Mouse (Mus musculus) layer of hippocampus, adult 9-10 months (tissue): ENCODE data around the gene Pde6d.
"Not testable (repeated sequence)": the region's sequence is repeated elsewhere in the genome, so short reads cannot be mapped to it uniquely, and the experiment has no call there.

ENCODE experiments used
- DNase-seq: peaks from one replicate; pipeline ENCODE4 v3.0.0; 2022; ENCODE audit warnings: low spot score

Gene Pde6d

GRCm38 (mm10) chr1:86526116-86526788 lies 56.2 kb downstream of the Pde6d start, which contains the start of gene Ptma:
Gene Ptma, plus strand, starts transcription at chr1:86526726.
- DNase-seq: peak; percentile 96

DNA sequence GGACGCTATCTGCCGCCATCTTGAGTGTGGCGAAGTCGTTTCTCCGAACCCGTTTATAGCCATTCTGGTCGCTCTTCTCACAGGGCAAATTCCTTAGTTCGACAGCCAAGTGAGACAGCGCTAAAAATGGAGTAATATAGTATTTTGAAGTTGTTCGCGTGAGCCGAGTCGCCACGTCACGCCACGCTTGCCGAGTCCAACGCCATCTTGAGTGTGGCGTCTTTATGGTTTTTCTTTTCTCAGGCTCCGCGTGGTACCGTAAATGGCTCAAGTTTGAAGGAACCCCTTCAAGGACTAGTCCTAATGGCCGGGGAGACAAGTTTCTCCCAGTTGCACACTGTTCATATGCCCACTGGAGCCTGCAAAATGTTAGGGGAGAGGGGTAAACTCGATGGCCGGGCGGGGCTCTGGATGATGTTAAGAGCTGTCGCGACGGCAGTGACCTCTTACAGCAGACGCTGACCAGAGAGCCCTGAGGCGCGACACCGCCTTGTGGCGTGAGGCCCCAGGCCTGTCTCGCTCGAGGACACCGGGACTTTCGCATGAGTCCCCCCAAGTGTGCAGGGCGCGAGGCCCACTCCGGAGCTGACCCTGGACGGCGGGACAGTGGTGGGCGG lies 56.8 kb downstream of the Pde6d start:
- peak; percentile 86 for DNase-seq

- peak; percentile 99 for DNase-seq
Measured at GRCm38 (mm10) chr1:86524619-86525498, 57.6 kb downstream of the Pde6d start.

DNA sequence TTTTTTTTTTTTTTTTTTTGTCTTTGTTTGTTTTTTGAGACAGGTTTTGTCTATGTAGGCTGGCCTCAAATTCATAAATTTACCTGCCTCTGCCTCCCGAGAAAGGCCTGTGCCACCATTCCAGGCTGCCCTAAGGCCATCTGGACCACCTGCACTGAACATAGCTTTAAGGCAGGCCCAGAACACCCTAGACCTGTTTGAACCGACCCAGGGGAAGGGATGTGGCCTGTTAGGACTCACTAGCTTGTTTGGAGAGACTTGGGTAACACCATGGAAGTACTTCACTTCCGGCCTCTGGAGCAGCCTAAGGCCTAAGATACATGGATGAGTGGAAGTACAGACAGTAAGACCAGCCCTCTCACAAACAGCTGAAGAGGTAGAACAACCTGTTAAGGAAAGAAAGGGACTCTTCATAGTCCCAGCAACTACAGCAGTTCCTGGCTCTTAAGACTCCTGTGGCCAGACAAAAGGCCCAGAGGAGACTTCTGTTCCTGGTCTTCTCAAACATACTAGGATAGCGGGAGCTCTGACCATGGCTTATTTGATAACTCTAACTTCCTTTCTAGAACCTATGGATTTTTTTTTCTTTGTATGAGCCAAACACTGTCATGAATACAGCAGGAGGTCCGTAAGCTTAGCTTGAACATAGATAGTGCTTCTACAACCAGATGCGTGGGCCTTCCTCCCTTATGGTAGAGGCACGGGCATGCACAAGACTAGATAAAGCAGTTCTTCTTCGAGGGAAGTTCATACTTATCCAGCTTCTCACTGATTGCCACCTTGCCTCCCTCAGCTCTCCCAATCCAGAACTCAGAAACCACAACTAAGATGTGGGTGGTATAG lies 58.4 kb downstream of the Pde6d start:
- DNase-seq: no peak

- DNase-seq: no peak
Measured at GRCm38 (mm10) chr1:86522286-86522871, 60.0 kb downstream of the Pde6d start.

DNA sequence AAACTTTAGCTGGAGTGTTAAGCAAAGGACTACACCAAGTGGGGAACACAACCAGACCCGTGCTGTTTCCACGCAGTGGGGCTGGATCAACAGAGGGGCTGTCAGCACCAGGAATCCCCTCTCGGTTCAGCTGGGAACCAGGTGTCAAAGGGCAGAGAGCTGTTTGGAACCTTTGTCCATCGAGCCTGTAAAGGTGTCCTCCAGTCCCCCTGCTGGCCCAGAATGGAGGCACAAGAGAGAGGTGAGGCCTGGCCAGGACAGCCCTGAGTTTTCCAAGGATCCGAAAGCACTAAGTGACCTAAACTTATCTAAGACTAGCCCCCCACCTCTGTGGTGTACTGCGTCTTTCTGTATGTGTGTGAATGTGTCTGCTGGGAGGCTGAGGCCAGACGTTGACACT lies 62.1 kb downstream of the Pde6d start:
- DNase-seq: no peak

DNA sequence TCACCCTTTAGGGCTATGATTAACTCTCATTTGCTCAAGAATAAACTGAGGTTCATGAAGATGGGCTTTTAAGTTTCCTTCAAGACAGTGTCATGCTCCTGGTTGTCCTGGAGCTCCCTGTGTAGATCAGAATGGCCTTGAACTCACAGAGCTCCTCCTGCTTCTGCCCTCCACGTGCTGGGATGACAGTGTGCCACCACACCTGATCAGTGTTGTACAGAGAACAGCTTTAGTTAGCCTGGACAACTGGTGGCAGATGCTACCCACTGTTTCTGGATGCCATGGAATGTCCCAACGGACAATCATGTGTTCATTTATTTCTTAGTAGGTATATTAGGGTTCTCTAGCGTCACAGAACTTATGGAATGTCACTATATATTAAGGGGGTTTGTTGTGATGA lies 65.4 kb downstream of the Pde6d start:
- DNase-seq: no peak

DNA sequence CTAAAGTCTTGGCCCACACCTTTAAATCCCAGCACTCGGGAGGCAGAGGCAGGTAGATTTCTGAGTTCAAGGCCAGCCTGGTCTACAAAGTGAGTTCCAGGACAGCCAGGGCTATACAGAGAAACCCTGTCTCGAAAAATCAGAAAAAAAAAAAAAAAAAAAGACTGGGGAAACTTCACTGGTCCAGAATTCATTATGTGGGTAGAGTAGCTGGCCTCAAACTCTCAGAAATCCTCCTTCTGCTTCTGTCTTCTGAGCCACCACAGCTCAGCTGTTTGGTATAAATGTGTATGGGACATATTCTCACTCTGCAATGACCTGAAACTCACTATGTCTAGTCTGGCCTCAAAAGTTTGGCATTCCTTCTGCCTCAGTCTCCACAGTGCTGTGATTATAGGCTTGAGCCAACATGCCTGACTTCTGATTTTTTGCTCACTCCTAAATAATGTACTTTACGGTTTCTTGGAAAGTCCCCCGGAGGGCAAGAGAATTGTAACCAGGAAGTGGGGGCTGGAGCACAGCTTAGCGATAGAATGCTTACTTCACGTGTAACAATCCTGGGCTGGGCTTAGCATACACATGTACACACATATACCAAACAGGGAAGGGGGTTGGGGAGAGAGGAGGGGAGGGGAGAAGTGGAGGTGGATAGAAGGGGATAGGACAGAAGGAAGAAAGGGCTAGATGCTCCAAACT lies 66.6 kb downstream of the Pde6d start:
- no peak for DNase-seq

DNA sequence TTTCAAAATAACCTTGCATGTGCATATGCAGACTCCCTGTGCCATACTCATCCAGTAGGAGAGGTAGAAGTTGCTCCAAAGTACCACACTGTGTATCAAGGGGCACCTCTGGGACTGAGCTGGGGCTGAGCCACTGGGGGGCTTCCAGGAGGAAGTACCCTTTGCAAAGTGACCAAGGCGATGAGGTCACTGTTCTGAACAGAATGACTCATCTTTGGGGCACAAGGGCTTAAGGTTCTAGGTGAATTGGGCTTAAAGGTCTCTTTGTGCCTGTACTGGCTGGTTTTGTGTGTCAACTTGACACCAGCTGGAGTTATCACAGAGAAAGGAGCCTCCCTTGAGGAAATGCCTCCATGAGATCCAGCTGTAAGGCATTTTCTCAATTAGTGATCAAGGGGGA lies 69.4 kb downstream of the Pde6d start:
- DNase-seq: not testable (repeated sequence)

DNA sequence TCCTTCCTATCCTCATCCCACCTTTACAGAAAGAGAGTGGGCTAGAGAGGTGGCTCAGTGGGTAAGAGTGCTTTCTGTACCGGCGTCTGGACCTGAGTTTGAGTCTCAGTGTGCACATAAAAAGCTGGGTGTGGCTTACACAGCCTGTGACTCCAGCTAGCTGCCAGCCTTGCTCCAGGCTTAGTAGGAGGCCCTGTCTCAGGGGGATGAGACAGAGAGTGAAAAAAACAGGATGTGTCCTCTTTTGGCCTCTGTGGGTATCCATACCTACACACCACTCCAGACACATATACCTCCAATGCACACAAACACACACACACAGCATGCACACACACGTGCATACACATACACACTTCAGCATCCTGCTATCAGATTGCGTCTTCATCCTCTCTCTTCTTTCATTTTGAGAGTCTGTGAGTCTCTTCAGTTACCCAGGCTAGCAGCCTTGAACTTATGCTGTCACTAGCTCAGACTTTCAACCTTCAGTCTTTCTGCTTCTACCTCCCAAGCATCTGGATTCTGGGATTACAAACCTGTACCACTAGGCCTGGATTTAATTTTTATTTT lies 70.2 kb downstream of the Pde6d start:
- no peak for DNase-seq

- no peak for DNase-seq
Measured at GRCm38 (mm10) chr1:86510676-86511441, 71.6 kb downstream of the Pde6d start.

- DNase-seq: no peak
Measured at GRCm38 (mm10) chr1:86510266-86510665, 72.2 kb downstream of the Pde6d start.

- peak; percentile 74 for DNase-seq
Measured at GRCm38 (mm10) chr1:86509410-86509809, 73.0 kb downstream of the Pde6d start.

DNA sequence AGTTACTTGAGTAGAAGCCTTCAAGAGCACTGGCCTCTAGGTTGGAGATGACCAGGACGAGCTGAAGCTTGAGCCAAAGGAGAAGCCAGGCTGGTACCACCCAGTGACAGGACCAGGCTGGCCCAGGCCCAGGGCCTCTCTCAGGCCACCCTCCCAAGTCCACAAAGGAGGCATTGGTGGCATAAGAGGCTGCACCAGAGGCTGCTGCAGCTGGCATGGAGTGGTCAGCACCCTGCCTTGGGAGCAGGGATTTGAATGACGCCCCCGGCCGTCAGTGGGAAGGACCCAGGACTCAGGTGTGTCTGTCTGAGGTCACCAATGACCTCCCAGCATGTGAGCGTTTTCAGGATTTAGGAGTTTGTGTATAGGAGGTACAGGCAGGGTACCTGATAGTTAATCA lies 74.6 kb downstream of the Pde6d start:
- no peak for DNase-seq

DNA sequence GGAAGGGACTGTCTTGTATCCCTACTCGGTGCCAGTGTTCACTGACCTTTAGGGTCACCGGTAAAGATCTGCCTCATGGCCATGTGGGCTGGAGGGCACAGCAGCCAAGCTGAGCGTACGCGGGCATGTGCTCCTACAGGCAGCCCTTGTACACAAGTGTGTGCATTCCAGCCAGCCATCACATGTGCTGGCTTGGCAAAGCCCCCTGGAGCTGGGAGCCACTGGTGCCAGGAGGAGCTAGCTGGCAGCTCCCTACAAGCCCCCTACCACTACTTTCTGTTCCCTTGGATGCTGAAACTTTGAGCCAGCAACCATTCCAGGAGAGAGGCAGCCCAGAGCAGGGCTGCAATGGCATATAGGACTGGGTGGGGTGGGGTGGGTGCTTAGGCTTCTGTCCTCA lies 76.0 kb downstream of the Pde6d start:
- no peak for DNase-seq

DNA sequence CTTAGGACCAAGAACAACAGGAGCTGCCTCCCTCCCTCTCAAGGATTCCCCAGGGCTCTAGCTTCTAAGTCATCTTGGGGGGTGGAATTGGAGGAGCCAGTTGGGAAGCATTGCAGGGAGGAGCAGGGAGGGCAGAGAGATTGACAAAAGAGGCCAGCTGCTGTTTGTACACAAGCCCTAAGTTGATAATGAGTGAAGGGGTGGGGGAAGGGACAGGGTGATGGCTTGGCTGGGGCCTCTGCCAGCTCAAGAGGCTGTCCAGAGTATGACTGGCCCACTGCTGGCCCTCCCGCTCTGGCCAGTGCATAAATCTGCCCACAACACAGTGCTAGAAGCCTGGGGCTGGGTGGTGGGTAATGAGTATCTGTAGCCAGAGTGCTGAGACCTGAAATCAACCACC lies 77.0 kb downstream of the Pde6d start:
- no peak for DNase-seq

GRCm38 (mm10) chr1:86504697-86505421 lies 77.6 kb downstream of the Pde6d start:
- no peak for DNase-seq

DNA sequence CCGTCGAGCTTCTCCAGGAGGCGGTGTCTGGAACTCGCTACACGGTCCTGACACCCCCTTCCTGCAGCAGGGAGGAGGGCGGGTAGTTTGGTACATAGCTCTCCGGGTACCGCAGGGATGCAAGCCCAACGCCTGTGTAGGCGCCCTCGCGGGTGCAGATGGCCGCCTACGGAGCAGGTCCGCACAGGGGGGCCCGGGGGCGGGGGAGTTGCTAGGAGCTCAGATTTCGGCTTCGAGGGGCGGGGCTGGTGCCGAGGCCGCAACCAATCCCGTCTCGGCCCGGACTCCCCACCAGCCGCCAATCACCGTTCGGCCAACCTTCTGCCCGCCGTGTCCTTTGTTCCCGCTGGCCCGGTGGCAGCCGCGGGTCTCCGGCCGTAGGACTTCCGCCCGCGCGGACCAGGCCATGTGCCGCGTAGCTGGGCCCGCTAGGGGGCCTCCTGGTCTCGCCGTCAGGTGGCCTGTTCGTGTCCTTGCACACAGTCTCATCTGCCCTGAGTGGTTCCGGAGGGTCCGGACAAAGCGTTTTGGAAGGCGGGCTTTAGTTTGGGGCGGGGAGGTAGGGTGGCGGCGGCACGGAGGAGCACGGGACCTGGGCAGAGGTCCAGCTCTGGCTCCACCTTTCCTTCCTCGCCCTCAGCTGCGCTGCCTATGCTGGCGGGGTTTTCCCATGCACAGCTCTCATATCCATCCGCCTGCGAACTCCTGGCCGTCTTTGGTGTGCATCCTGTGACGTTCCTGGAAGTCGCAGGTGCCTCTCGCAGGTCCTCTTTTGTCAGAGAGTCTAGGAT lies 78.3 kb downstream of the Pde6d start:
- peak; percentile 85 for DNase-seq
